Mouse (Mus musculus) brown adipose tissue, adult 24 weeks (tissue): ENCODE results near the gene Whrn. TPM values are rescaled to one million over a fixed set of nuclear protein-coding genes. Genes with fewer than 3 reads are reported as not detected.

ENCODE experiments used
- H3K27ac ChIP-seq: fragments of 200-500 bp; replicated peaks from 2 replicates; pipeline ENCODE4 v1.5.1; 2012; ENCODE audit warnings: low read depth, mild to moderate bottlenecking, low read length
- H3K4me1 ChIP-seq: fragments of 200-500 bp; 2 replicates; pipeline ENCODE4 v1.6.1; 2012; ENCODE audit warnings: low read length, mixed read lengths; ENCODE audit not compliant: control insufficient read depth, insufficient read depth, insufficient read length
- H3K4me3 ChIP-seq: fragments of 200-500 bp; 2 replicates; pipeline ENCODE4 v1.5.1; 2012; ENCODE audit warnings: low read depth, mild to moderate bottlenecking, low read length, moderate library complexity; ENCODE audit not compliant: insufficient read depth
- polyA plus RNA-seq: library from polyadenylated mRNA; stranded (reverse); fragments of >200 nt; gene quantifications from 2 replicates; pipeline ENCODE4 v1.2.4, GENCODE M21; 2012; ENCODE audit not compliant: missing spikeins, insufficient read depth, insufficient read length

Whrn gene
- polyA plus RNA-seq, 1 experiment: 2.9 TPM

GRCm38 (mm10) chr4:63507478-63507877, 11.7 kb upstream of the Whrn start:
- Histone ChIP-seq H3K4me1 (no peaks in the 10 kb centered on the region), H3K4me3 (no peak overlapping the region), H3K27ac (no peak overlapping the region)

- Histone ChIP-seq H3K27ac (no peak overlapping the region), H3K4me3 (no peak overlapping the region), H3K4me1 (no peaks in the 10 kb centered on the region)
Measured at GRCm38 (mm10) chr4:63503949-63504348, 8.2 kb upstream of the Whrn start.

- H3K27ac ChIP-seq: no peak overlapping the region
- H3K4me1 ChIP-seq: no peaks in the 10 kb centered on the region
- H3K4me3 ChIP-seq: no peak overlapping the region
Measured at GRCm38 (mm10) chr4:63501050-63501449, 5.3 kb upstream of the Whrn start.

GRCm38 (mm10) chr4:63498346-63498745, 2.6 kb upstream of the Whrn start:
- Histone ChIP-seq H3K4me1 (no peaks in the 10 kb centered on the region; the same call in 1 of the 2 replicates), H3K27ac (no peak overlapping the region)

GRCm38 (mm10) chr4:63496312-63496711, 521 bp upstream of the Whrn start:
- H3K4me1 ChIP-seq: no peaks in the 10 kb centered on the region; the same call in 1 of the 2 replicates
- peak overlapping the region; percentile 68 for H3K4me3 ChIP-seq
- no peak overlapping the region for H3K27ac ChIP-seq

More at GRCm38 (mm10) chr4:63498346-63498745, 2.6 kb upstream of the Whrn start:
- H3K4me3 ChIP-seq: no peak overlapping the region

GRCm38 (mm10) chr4:63494967-63495914, 550 bp downstream of the Whrn start:
- Histone ChIP-seq H3K4me1 (no peaks in the 10 kb centered on the region; the same call in 1 of the 2 replicates), H3K4me3 (peak overlapping the region; percentile 54), H3K27ac (no peak overlapping the region)

GRCm38 (mm10) chr4:63494401-63494966, 1.3 kb downstream of the Whrn start:
- Histone ChIP-seq H3K4me3 (peak overlapping the region; percentile 17), H3K27ac (no peak overlapping the region), H3K4me1 (no peaks in the 10 kb centered on the region; the same call in 1 of the 2 replicates)

- no peaks in the 10 kb centered on the region; the same call in 1 of the 2 replicates for H3K4me1 ChIP-seq
- H3K27ac ChIP-seq: no peak overlapping the region
- no peak overlapping the region for H3K4me3 ChIP-seq
Measured at GRCm38 (mm10) chr4:63493351-63494121, 2.3 kb downstream of the Whrn start.

- Histone ChIP-seq H3K27ac (no peak overlapping the region), H3K4me3 (no peak overlapping the region), H3K4me1 (no peaks in the 10 kb centered on the region; the same call in 1 of the 2 replicates)
Measured at GRCm38 (mm10) chr4:63491521-63491920, 4.3 kb downstream of the Whrn start.

GRCm38 (mm10) chr4:63490146-63490545, 5.6 kb downstream of the Whrn start:
- Histone ChIP-seq H3K27ac (no peak overlapping the region), H3K4me3 (no peak overlapping the region), H3K4me1 (no peaks in the 10 kb centered on the region)

- H3K4me1 ChIP-seq: no peaks in the 10 kb centered on the region
- H3K27ac ChIP-seq: no peak overlapping the region
- no peak overlapping the region for H3K4me3 ChIP-seq
Measured at GRCm38 (mm10) chr4:63489676-63490075, 6.1 kb downstream of the Whrn start.

- Histone ChIP-seq H3K4me1 (no peaks in the 10 kb centered on the region), H3K27ac (no peak overlapping the region), H3K4me3 (no peak overlapping the region)
Measured at GRCm38 (mm10) chr4:63487916-63488315, 7.9 kb downstream of the Whrn start.

GRCm38 (mm10) chr4:63487256-63487655, 8.5 kb downstream of the Whrn start:
- Histone ChIP-seq H3K27ac (no peak overlapping the region), H3K4me1 (no peaks in the 10 kb centered on the region)

GRCm38 (mm10) chr4:63486523-63486922, 9.3 kb downstream of the Whrn start:
- Histone ChIP-seq H3K27ac (no peak overlapping the region), H3K4me3 (no peak overlapping the region), H3K4me1 (no peaks in the 10 kb centered on the region)

More at GRCm38 (mm10) chr4:63487256-63487655, 8.5 kb downstream of the Whrn start:
- H3K4me3 ChIP-seq: no peak overlapping the region

- no peak overlapping the region for H3K27ac ChIP-seq
- no peaks in the 10 kb centered on the region for H3K4me1 ChIP-seq
- no peak overlapping the region for H3K4me3 ChIP-seq
Measured at GRCm38 (mm10) chr4:63483741-63484140, 12.1 kb downstream of the Whrn start.
